Mouse (Mus musculus): ENCODE measurements at regions not wholly inside any gene's neighbourhood (a gene's known extent, or its start where the extent isn't known, plus 50 kb on each side); places are given as distances from the start of the nearest gene placed in this dataset.

- no peak for DNase-seq (ENCODE audit: low read depth, low spot score)
Observed at GRCm38 (mm10) chr1:137640848-137641247, 534.7 kb downstream of the Ptprc start.

- no peak for DNase-seq (ENCODE audit: low read depth, low spot score)
Observed at GRCm38 (mm10) chr1:137636947-137637346, 538.6 kb downstream of the Ptprc start.

GRCm38 (mm10) chr1:137636321-137636944 is 539.1 kb downstream of the Ptprc start:
- DNase-seq (ENCODE audit: low read depth, low spot score) = no peak

GRCm38 (mm10) chr1:137635781-137636180 is 539.7 kb downstream of the Ptprc start:
- DNase-seq (ENCODE audit: low read depth, low spot score) = no peak

GRCm38 (mm10) chr1:137631546-137631945 is 544.0 kb downstream of the Ptprc start:
- DNase-seq (ENCODE audit: low read depth, low spot score) = no peak

- no peak for DNase-seq (ENCODE audit: low read depth, low spot score)
Observed at GRCm38 (mm10) chr1:137620672-137621071, 554.8 kb downstream of the Ptprc start.

- DNase-seq (ENCODE audit: low read depth, low spot score) = no peak
Observed at GRCm38 (mm10) chr1:137618231-137618630, 557.3 kb downstream of the Ptprc start.

- DNase-seq (ENCODE audit: low read depth, low spot score) = no peak
Observed at GRCm38 (mm10) chr1:137617513-137617912, 558.0 kb downstream of the Ptprc start.

GRCm38 (mm10) chr1:137606716-137607115 is 568.8 kb downstream of the Ptprc start:
- DNase-seq (ENCODE audit: low read depth, low spot score) = no peak

GRCm38 (mm10) chr1:137605890-137606663 is 569.4 kb downstream of the Ptprc start:
- DNase-seq (ENCODE audit: low read depth, low spot score) = no peak

GRCm38 (mm10) chr1:137593732-137594131 is 581.8 kb downstream of the Ptprc start:
- DNase-seq (ENCODE audit: low read depth, low spot score) = no peak

GRCm38 (mm10) chr1:137591891-137592290 is 583.6 kb downstream of the Ptprc start:
- no peak for DNase-seq (ENCODE audit: low read depth, low spot score)

GRCm38 (mm10) chr1:137591295-137591694 is 584.2 kb downstream of the Ptprc start:
- DNase-seq (ENCODE audit: low read depth, low spot score) = no peak

- no peak for DNase-seq (ENCODE audit: low read depth, low spot score)
Observed at GRCm38 (mm10) chr1:137588304-137589300, 586.9 kb downstream of the Ptprc start.

GRCm38 (mm10) chr1:137587481-137588228 is 587.9 kb downstream of the Ptprc start:
- DNase-seq (ENCODE audit: low read depth, low spot score) = no peak

- DNase-seq (ENCODE audit: low read depth, low spot score) = no peak
Observed at GRCm38 (mm10) chr1:137584696-137585095, 590.8 kb downstream of the Ptprc start.

- no peak for DNase-seq (ENCODE audit: low read depth, low spot score)
Observed at GRCm38 (mm10) chr1:137584104-137584675, 591.3 kb downstream of the Ptprc start.

GRCm38 (mm10) chr1:137577639-137578038 is 597.9 kb downstream of the Ptprc start:
- no peak for DNase-seq (ENCODE audit: low read depth, low spot score)

GRCm38 (mm10) chr1:137576174-137576573 is 599.3 kb downstream of the Ptprc start:
- DNase-seq (ENCODE audit: low read depth, low spot score) = no peak

GRCm38 (mm10) chr1:137575380-137575779 is 600.1 kb downstream of the Ptprc start:
- no peak for DNase-seq (ENCODE audit: low read depth, low spot score)
